Mouse (Mus musculus) hematopoietic multipotent progenitor cell, adult 10-12 weeks (in vitro differentiated cells): ENCODE data around the gene Gm4969. TPM values are rescaled to one million over a fixed set of nuclear protein-coding genes. Genes with fewer than 3 reads are reported as not detected.

Experiments used
- polyA plus RNA-seq: library from polyadenylated mRNA; stranded (reverse); fragments of >175 nt; gene quantifications from 2 replicates; pipeline ENCODE4 v1.2.3, GENCODE M21; 2012; ENCODE audit warnings: low replicate concordance

Gm4969 gene
- not detected in 2 replicates for polyA plus RNA-seq

DNA sequence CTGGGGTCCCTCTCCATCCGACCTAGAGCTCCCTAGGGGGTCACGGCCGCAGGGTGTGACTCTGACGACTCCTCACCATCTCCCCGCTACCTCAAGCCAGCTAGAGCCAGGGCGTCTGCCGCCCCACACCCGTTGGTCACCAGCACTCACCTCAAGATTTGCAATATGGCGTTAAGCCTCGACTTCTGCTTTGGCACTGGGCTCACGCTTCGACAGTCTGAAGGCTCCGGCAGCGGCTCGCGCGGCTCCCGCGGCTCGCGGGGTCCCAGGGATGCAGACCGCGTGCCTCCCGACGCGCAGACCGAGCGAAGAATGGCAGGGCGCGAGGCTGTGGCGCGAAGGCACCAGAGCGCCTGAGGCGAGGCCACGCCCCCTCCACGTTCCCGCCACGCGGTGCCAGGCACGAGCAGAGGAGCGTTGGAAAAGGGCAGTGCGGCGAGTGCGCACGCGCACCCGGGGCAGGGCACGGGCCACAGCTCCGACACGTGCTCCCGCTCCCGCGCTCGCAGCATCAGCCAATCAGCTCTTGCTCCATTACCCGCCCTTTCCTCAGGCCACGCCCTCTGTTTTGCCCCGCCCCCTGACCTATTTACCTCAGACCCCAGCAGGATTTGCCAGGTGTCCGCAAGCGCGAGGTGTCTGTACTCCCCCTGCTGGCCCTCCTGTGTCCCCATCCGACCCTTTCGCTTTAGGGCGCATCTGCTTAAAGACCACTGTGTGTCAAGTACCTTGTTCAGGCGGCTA, at the start of gene Gm4969:
TSS of gene Gm4969 (minus strand) at position 341 of the 744 bp plus-strand sequence.

GRCm38 (mm10) chr7:19165656-19166423, 47.7 kb upstream of the Gm4969 start, which contains the start of gene Gipr:
Gipr (minus strand) TSS chr7:19166127.

GRCm38 (mm10) chr7:19149626-19150025, 31.5 kb upstream of the Gm4969 start, which contains the start of gene Snrpd2:
Snrpd2 (plus strand) TSS chr7:19149722.

DNA sequence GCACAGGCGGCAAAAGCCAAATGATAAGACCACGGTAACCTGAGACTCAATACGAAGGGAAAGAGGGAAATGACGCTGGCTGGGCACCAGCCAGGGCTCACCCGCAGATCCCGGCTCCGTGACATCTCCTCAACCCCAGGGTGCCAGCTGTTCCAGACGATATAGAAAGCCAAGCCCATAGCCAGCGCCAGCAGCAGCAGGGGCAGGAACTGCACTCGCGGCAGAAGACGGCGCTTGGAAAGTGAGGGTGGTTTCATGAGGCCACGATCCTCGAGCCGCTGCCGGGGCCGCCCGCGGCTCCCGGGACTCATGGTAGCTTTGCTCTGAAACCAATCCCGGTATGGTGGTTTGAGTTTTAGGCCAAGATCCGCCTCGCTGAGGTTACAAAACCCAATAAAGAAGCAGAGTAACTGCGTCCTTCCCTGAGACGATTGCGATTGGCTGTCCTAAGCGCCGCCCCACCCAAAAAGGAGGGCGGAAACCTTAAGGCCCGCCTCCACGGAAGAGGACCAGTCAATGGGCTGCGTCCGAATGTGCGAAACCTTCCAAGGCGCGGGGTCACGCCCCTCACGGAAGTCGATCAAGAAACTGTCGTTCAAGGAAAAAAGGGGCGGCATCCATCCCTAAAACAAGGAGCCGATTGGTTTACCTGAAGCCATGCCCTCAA, 30.8 kb upstream of the Gm4969 start, which contains the start of gene Qpctl:
TSS of gene Qpctl (minus strand) at position 417 of the 667 bp plus-strand sequence.

GRCm38 (mm10) chr7:19119631-19120429, 1.7 kb upstream of the Gm4969 start, which contains the start of gene Fbxo46:
Fbxo46 (plus strand) TSS chr7:19119859.

DNA sequence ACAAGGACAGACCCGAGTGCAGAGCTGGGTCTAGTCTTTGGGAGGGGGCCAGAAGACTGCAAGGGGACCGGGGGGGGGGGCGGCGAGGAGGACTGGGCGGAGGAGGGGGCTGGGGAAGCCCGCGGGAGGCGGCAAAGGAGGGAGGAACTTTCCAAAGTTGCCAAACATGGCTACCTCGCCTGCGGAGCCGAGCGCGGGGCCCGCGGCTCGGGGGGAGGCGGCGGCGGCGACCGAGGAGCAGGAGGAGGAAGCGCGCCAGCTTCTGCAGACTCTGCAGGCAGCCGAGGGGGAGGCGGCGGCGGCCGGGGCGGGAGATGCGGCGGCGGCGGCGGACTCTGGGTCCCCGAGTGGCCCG, 23.7 kb downstream of the Gm4969 start, which contains the start of gene Six5:
TSS of gene Six5 (plus strand) at position 124 of the 355 bp plus-strand sequence.

DNA sequence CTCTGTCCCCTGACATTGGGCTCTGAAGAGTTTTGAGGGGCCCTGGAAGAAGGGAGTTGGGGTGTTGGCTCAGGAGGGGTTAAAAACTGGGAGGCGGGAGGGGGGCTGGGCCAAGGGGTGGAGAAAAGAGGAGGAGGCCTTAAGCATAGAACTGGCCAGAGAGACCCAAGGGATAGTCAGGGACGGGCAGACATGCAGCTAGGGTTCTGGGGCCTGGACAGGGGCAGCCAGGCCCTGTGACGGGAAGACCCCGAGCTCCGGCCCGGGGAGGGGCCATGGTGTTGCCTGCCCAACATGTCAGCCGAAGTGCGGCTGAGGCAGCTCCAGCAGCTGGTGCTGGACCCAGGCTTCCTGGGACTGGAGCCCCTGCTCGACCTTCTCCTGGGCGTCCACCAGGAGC, 34.5 kb downstream of the Gm4969 start, which contains the start of gene Dmpk:
TSS of gene Dmpk (plus strand) at position 149 of the 400 bp plus-strand sequence.

GRCm38 (mm10) chr7:19075723-19076585, 42.2 kb downstream of the Gm4969 start, which contains the start of gene Dmwd:
Dmwd (plus strand) TSS chr7:19076227.

DNA sequence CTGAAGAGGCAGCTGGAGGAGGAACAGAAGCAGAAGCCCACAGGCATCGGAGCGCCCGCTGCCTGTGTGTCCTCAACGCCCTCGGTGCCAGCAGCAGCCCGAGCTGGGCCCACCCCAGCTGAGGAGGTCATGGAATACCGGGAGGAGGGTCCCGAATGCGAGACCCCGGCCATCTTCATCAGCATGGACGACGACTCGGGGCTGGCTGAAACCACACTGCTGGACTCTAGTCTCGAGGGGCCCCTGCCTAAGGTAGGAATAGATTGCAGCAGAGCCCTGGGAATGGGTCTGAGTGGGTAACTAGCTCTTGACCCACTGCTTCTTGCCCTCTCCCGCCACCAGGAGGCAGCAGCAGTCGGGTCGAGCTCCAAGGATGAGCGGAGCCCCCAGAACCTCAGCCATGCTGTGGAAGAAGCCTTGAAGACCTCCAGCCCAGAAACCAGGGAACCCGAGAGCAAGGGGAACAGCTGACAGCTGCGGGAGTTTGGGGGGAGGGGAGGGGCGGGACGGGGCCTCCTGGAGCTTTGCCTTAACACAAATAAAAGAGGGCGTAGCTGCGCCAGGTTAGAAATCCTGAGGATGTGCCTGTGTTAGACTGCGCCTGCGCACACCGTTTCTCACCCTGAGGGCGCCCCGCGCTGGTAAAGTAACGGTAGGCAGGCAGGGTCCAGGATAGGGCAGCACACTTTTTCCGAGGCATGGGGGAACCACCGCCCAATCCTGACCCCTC, 64.0 kb downstream of the Gm4969 start, which contains the start of gene Rsph6a:
TSS of gene Rsph6a (plus strand) at position 644 of the 730 bp plus-strand sequence.

Other genes starting within 250 kb of the Gm4969 start
- gene Pglyrp1, start 247.0 kb downstream of the Gm4969 start, polyA plus RNA-seq, result 59.9 and 79.7 TPM in 2 replicates
- 62.1 and 110 TPM in 2 replicates for gene Ccdc61, start 208.0 kb downstream of the Gm4969 start, polyA plus RNA-seq
- 0.02 and 0.20 TPM in 2 replicates for gene Nova2, start 192.5 kb downstream of the Gm4969 start, polyA plus RNA-seq
- gene Nanos2, start 131.0 kb downstream of the Gm4969 start, polyA plus RNA-seq, result not detected in 2 replicates
- 3.4 and 13.9 TPM in 2 replicates for gene Mypop, start 127.1 kb downstream of the Gm4969 start, polyA plus RNA-seq
- gene Irf2bp1, start 114.3 kb downstream of the Gm4969 start, polyA plus RNA-seq, result 75.0 and 178 TPM in 2 replicates
- not detected in 2 replicates for gene Foxa3, start 94.8 kb downstream of the Gm4969 start, polyA plus RNA-seq
- 121 and 207 TPM in 2 replicates for gene Sympk, start 94.0 kb downstream of the Gm4969 start, polyA plus RNA-seq
- not detected in 2 replicates for gene Rsph6a, start 63.7 kb downstream of the Gm4969 start, polyA plus RNA-seq
- gene Dmwd, start 42.1 kb downstream of the Gm4969 start, polyA plus RNA-seq, result 15.1 and 17.4 TPM in 2 replicates
- 18.5 and 28.2 TPM in 2 replicates for gene Dmpk, start 34.5 kb downstream of the Gm4969 start, polyA plus RNA-seq
- 4.5 and 6.4 TPM in 2 replicates for gene Six5, start 23.8 kb downstream of the Gm4969 start, polyA plus RNA-seq
- 50.1 and 51.2 TPM in 2 replicates for gene Fbxo46, start 1.5 kb upstream of the Gm4969 start, polyA plus RNA-seq
- 12.3 and 19.0 TPM in 2 replicates for gene Qpctl, start 30.9 kb upstream of the Gm4969 start, polyA plus RNA-seq
- gene Snrpd2, start 31.4 kb upstream of the Gm4969 start, polyA plus RNA-seq, result 6.7 and 34.5 TPM in 2 replicates
- 0.05 TPM in 1 of 2 replicates, not detected in the other for gene Gipr, start 47.8 kb upstream of the Gm4969 start, polyA plus RNA-seq
- gene Eml2, start 58.1 kb upstream of the Gm4969 start, polyA plus RNA-seq, result 17.2 and 24.3 TPM in 2 replicates
- gene Gpr4, start 94.2 kb upstream of the Gm4969 start, polyA plus RNA-seq, result 4.4 and 9.2 TPM in 2 replicates
- gene Opa3, start 110.0 kb upstream of the Gm4969 start, polyA plus RNA-seq, result 10.2 and 13.2 TPM in 2 replicates
- 536 and 1,501 TPM in 2 replicates for gene Vasp, start 153.4 kb upstream of the Gm4969 start, polyA plus RNA-seq
- 2.9 and 4.4 TPM in 2 replicates for gene Ppm1n, start 161.7 kb upstream of the Gm4969 start, polyA plus RNA-seq
- 0.56 and 0.73 TPM in 2 replicates for gene Rtn2, start 164.3 kb upstream of the Gm4969 start, polyA plus RNA-seq
- gene Fosb, start 191.7 kb upstream of the Gm4969 start, polyA plus RNA-seq, result 4.3 and 21.6 TPM in 2 replicates
- gene Ercc1, start 226.4 kb upstream of the Gm4969 start, polyA plus RNA-seq, result 62.5 and 86.1 TPM in 2 replicates
- gene Cd3eap, start 241.1 kb upstream of the Gm4969 start, polyA plus RNA-seq, result 17.3 and 29.4 TPM in 2 replicates
- 3.5 and 5.2 TPM in 2 replicates for gene Ppp1r13l, start 241.4 kb upstream of the Gm4969 start, polyA plus RNA-seq